Mouse (Mus musculus) thymus, adult 18-20 months (tissue): ENCODE results near the gene Gm37240.

Experiments used
- DNase-seq, 2 experiments: peaks; one replicate each; pipeline ENCODE4 v3.0.0; 2022; ENCODE audit warnings: mixed read lengths in 2 of 2

Gene Gm37240

GRCm38 (mm10) chr3:85168816-85169215 lies 718.5 kb downstream of the Gm37240 start:
- no peak for DNase-seq

GRCm38 (mm10) chr3:85164931-85165330 lies 722.4 kb downstream of the Gm37240 start:
- no peak for DNase-seq

GRCm38 (mm10) chr3:85163396-85163795 lies 723.9 kb downstream of the Gm37240 start:
- DNase-seq = no peak

GRCm38 (mm10) chr3:85162430-85162829 lies 724.9 kb downstream of the Gm37240 start:
- DNase-seq = no peak

DNA sequence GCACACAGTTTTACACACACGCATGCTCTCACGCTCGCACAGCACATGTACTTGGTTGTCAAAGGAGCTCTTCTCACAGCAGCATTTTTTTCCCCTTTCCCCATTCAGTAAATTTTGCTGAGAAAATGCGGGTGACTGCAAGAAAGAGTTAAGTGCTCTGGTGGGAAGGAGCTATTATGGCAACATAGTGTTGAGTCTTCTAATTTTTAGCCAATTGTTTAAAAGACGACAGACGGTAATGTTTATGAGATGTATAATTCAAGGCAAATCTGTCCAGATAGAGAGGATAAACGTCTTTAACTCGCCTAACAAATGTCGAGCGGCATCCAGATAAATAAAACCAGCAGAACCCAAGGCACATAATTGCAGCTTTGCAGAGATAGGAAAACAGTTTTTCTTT lies 726.5 kb downstream of the Gm37240 start:
- no peak for DNase-seq

- DNase-seq = no peak
Measured at GRCm38 (mm10) chr3:85159631-85160030, 727.7 kb downstream of the Gm37240 start.

DNA sequence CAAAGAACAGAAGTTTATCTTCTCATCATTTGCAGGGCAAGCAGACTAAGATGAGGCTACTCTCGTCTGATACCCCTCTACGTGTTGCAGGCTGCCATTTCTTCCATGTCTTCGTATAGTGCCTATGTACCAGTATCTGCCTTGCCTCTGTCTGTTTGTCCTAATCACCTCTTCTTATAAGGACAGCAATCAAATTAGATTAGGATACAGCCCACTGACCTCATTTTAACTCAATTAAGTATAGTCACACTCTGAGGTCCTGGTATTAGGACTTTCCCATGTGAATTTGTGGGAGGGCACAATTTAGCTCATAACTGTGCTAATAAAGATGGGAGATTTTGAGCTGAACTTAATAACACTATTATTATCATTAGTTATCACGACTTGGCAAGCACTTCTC lies 738.5 kb downstream of the Gm37240 start:
- DNase-seq = no peak

- no peak for DNase-seq
Measured at GRCm38 (mm10) chr3:85148038-85148550, 739.2 kb downstream of the Gm37240 start.

GRCm38 (mm10) chr3:85145568-85145967 lies 741.8 kb downstream of the Gm37240 start:
- no peak for DNase-seq

- DNase-seq = no peak
Measured at GRCm38 (mm10) chr3:85145076-85145475, 742.2 kb downstream of the Gm37240 start.

- no peak for DNase-seq
Measured at GRCm38 (mm10) chr3:85144425-85144824, 742.9 kb downstream of the Gm37240 start.

- no peak for DNase-seq
Measured at GRCm38 (mm10) chr3:85140488-85140887, 746.8 kb downstream of the Gm37240 start.

DNA sequence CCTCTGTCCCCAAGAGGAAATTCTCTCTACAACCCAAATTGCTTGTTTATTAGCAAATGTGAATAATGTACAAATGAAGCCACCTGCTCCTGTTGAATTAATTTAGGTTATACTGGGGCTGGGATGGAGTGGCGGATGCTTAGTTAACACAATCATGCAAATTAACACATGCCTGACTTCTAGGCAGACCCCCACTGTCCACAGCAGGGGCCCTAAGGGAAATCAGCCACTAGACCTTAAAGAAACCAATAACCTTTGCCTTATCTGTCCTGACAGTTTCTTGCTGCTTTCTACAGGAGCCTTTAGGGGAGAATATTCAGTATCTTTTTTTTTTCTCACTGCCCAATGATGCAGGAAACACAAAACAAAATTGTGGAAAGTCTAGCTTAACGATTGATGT lies 748.9 kb downstream of the Gm37240 start:
- no peak for DNase-seq

GRCm38 (mm10) chr3:85133561-85133960 lies 753.8 kb downstream of the Gm37240 start:
- DNase-seq = no peak

- no peak for DNase-seq
Measured at GRCm38 (mm10) chr3:85131878-85132277, 755.4 kb downstream of the Gm37240 start.

GRCm38 (mm10) chr3:85128546-85128945 lies 758.8 kb downstream of the Gm37240 start:
- DNase-seq = no peak

GRCm38 (mm10) chr3:85126970-85127369 lies 760.3 kb downstream of the Gm37240 start:
- DNase-seq = peak; percentile 10 to 40

DNA sequence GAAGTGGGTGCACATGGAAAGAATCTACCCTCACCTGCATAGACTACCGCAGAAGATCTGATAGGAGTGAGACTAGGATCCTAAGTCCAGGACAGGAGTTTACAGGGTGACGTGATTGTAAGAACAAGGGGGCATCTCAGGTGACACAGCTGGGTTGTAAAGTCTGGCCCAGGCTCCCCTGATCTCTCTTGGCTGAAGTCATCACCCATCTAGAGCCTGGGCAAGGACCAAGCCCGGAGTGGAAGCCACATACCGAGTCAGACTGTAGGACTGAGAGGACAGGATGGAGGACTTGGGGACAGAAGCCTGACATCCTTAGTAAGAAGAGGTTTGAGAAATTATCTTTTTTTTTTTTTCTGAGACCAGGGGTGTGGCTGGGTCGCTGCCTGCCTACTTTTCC lies 761.8 kb downstream of the Gm37240 start:
- DNase-seq = no peak

DNA sequence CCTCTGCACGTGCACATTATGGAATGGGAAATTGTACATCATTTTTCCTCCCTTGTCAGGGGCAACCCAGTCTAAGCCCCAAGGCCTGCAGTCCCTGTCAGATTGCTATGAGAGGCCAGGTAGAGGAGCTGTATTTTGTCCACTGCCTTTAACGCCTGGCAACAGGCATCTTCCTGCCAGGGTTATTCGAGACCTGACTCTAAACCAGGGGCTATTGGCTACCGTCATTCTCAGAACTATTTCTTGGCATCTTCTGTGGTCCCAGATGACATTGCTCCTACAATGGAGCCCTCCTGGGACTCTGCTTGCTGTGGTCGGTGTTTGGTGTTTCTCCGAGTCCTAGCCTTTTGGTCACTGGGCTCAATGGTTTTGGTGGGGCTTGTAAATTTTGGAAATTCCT lies 762.4 kb downstream of the Gm37240 start:
- DNase-seq = no peak

DNA sequence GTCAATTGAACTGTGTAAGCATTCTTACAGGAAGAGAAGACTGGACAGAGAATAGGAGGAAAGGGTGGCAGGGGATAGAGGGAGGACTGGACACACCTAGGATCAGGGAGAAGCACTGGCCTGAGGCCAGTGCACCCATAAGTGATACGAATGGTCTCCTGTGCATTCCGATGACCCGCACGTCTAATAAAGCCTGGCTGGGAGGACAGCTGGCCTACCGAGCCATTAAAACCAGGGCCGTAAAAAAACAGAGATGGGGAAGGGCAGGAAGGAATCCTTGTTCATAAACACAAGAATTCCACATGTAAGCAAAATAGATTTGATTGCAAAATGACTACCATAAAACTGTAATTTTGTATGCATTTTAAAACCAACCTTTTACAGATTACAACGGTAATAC lies 762.9 kb downstream of the Gm37240 start:
- no peak for DNase-seq

- no peak for DNase-seq
Measured at GRCm38 (mm10) chr3:85117702-85118101, 769.6 kb downstream of the Gm37240 start.

DNA sequence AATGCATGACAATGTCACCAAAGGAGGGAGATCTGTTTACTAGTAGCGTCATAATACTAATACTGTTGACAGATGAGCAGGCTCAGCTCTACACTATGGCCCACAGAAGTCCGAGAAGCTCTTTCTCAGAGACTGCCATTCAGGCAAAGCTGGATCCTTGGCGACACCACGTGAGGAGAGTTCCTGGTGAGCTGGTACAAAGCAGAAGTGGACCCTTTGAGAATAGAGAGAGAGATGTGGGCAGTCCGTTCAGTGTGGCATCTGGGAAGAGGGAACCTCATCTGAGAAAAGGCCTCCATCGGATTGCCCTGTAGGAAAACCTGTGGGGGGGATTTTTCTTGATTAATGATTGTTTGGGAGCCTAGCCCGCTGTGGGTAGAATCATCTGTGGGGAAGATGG lies 770.3 kb downstream of the Gm37240 start:
- DNase-seq = no peak

DNA sequence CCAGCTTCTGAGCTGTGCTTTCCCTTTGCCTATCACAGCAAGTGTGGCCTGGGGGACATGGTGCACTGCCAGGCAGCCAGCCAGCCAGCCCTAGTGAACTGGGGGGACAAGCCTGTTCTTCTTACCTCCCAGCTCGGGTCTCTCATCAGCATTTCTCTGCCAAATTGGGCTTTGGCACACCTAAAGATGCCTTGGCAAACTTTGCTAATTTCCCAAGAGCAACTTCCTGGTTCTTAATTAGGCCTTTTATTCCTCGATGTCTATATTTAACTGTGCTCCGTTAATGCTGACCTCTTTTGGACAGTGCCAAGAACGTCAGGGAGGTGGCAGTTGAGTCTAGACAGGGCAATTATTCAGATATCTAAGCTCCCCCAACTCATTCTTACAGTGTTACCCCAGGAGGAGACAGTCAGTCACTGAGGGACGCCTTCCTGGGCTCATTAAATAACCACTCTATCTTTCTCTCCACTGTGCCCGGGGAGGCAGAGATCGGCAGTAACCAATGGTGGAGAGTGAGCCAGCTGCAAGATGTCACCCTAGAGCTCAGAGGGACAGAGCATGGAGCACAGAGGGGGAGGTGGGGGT lies 771.3 kb downstream of the Gm37240 start:
- no peak for DNase-seq

DNA sequence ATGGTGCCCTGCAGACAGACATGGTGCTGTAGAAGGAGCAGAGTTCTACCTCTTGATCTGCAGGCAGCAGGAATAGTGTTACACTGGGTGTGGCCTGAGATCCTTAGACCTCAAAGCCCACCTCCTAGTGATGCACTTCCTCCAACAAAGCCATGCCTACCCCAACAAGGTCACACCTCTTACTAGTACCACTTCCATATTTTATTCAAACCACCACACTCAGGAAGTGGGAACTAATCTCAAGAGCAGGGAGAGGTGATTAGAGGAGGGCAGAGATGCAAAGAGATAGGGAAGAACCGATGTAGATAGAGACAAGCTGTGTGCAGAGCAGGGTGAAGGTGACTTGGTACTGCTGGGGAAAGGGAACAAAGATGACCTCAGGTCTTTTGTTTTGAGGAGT lies 773.8 kb downstream of the Gm37240 start:
- no peak for DNase-seq

- no peak for DNase-seq
Measured at GRCm38 (mm10) chr3:85110762-85111161, 776.6 kb downstream of the Gm37240 start.
